Mouse (Mus musculus): ENCODE data around the gene Spsb2. TPM values are rescaled to one million over a fixed set of nuclear protein-coding genes. Genes with fewer than 3 reads are reported as not detected.
"Not testable (repeated sequence)": the region's sequence is repeated elsewhere in the genome, so short reads cannot be mapped to it uniquely, and the experiment has no call there.

The Spsb2 gene
- polyA plus RNA-seq, 1 experiment from 2014 or later: 6.6 TPM

GRCm38 (mm10) chr6:124789519-124789918 is 18.9 kb upstream of the Spsb2 start:
- 81% methylated on average over 4 of the region's 4 CpGs for WGBS (ENCODE audit: insufficient replicate concordance)
- H3K4me1 ChIP-seq (ENCODE audit: control insufficient read depth, insufficient read depth, low read length): no peaks in the 10 kb centered on the region
- H3K36me3 ChIP-seq (ENCODE audit: control insufficient read depth, insufficient read depth, low read length): no peaks in the 10 kb centered on the region
- H3K9me3 ChIP-seq (replicated peaks; ENCODE audit: control insufficient read depth, low read length): no peaks in the 10 kb centered on the region
- no peak overlapping the region for H3K27ac ChIP-seq (ENCODE audit: low read depth, low read length)
- no peaks in the 10 kb centered on the region for H3K27me3 ChIP-seq (ENCODE audit: control insufficient read depth, insufficient read depth, low read length)
- no peak for ATAC-seq (replicated peaks; ENCODE audit: insufficient number of reproducible peaks, low FRiP score, low TSS enrichment)
- no peak overlapping the region for H3K4me2 ChIP-seq
- no peak overlapping the region for H3K9ac ChIP-seq (ENCODE audit: low read depth, low read length)
- H3K4me3 ChIP-seq (ENCODE audit: low read depth, low read length): no peak overlapping the region

GRCm38 (mm10) chr6:124790121-124790520 is 18.3 kb upstream of the Spsb2 start:
- no peak for ATAC-seq (replicated peaks; ENCODE audit: insufficient number of reproducible peaks, low FRiP score, low TSS enrichment)
- no peaks in the 10 kb centered on the region for H3K4me1 ChIP-seq (ENCODE audit: control insufficient read depth, insufficient read depth, low read length)
- 60% methylated on average over 4 of the region's 4 CpGs for WGBS (ENCODE audit: insufficient replicate concordance)
- no peaks in the 10 kb centered on the region for H3K9me3 ChIP-seq (replicated peaks; ENCODE audit: control insufficient read depth, low read length)
- no peaks in the 10 kb centered on the region for H3K36me3 ChIP-seq (ENCODE audit: control insufficient read depth, insufficient read depth, low read length)
- H3K27ac ChIP-seq (ENCODE audit: low read depth, low read length): no peak overlapping the region
- no peak overlapping the region for H3K4me2 ChIP-seq
- no peak overlapping the region for H3K9ac ChIP-seq (ENCODE audit: low read depth, low read length)
- H3K27me3 ChIP-seq (ENCODE audit: control insufficient read depth, insufficient read depth, low read length): no peaks in the 10 kb centered on the region
- H3K4me3 ChIP-seq (ENCODE audit: low read depth, low read length): no peak overlapping the region

- Histone ChIP-seq H3K4me2 (no peak overlapping the region), H3K9me3 (replicated peaks; ENCODE audit: control insufficient read depth, low read length) (no peaks in the 10 kb centered on the region), H3K4me1 (ENCODE audit: control insufficient read depth, insufficient read depth, low read length) (no peaks in the 10 kb centered on the region), H3K36me3 (ENCODE audit: control insufficient read depth, insufficient read depth, low read length) (no peaks in the 10 kb centered on the region), H3K27ac (ENCODE audit: low read depth, low read length) (no peak overlapping the region), H3K27me3 (ENCODE audit: control insufficient read depth, insufficient read depth, low read length) (no peaks in the 10 kb centered on the region), H3K4me3 (ENCODE audit: low read depth, low read length) (no peak overlapping the region), H3K9ac (ENCODE audit: low read depth, low read length) (no peak overlapping the region)
- no peak for ATAC-seq (replicated peaks; ENCODE audit: insufficient number of reproducible peaks, low FRiP score, low TSS enrichment)
- 91% methylated on average over 3 of the region's 3 CpGs for WGBS (ENCODE audit: insufficient replicate concordance)
Measured at GRCm38 (mm10) chr6:124791911-124792310, 16.6 kb upstream of the Spsb2 start.

GRCm38 (mm10) chr6:124795781-124796180 is 12.7 kb upstream of the Spsb2 start:
- 86% methylated on average over 4 of the region's 4 CpGs for WGBS (ENCODE audit: insufficient replicate concordance)
- Histone ChIP-seq H3K4me3 (ENCODE audit: low read depth, low read length) (no peak overlapping the region), H3K27me3 (ENCODE audit: control insufficient read depth, insufficient read depth, low read length) (no peaks in the 10 kb centered on the region), H3K36me3 (ENCODE audit: control insufficient read depth, insufficient read depth, low read length) (no peaks in the 10 kb centered on the region), H3K9ac (ENCODE audit: low read depth, low read length) (no peak overlapping the region), H3K9me3 (replicated peaks; ENCODE audit: control insufficient read depth, low read length) (no peaks in the 10 kb centered on the region), H3K4me2 (no peak overlapping the region), H3K4me1 (ENCODE audit: control insufficient read depth, insufficient read depth, low read length) (no peaks in the 10 kb centered on the region), H3K27ac (ENCODE audit: low read depth, low read length) (no peak overlapping the region)
- ATAC-seq (replicated peaks; ENCODE audit: insufficient number of reproducible peaks, low FRiP score, low TSS enrichment): no peak

GRCm38 (mm10) chr6:124796200-124796599 is 12.3 kb upstream of the Spsb2 start:
- Histone ChIP-seq H3K4me2 (no peak overlapping the region), H3K4me1 (ENCODE audit: control insufficient read depth, insufficient read depth, low read length) (no peaks in the 10 kb centered on the region), H3K4me3 (ENCODE audit: low read depth, low read length) (no peak overlapping the region), H3K27me3 (ENCODE audit: control insufficient read depth, insufficient read depth, low read length) (no peaks in the 10 kb centered on the region), H3K9me3 (replicated peaks; ENCODE audit: control insufficient read depth, low read length) (no peaks in the 10 kb centered on the region), H3K27ac (ENCODE audit: low read depth, low read length) (no peak overlapping the region), H3K9ac (ENCODE audit: low read depth, low read length) (no peak overlapping the region), H3K36me3 (ENCODE audit: control insufficient read depth, insufficient read depth, low read length) (no peaks in the 10 kb centered on the region)
- WGBS (ENCODE audit: insufficient replicate concordance): 80% methylated on average over 2 of the region's 2 CpGs
- ATAC-seq (replicated peaks; ENCODE audit: insufficient number of reproducible peaks, low FRiP score, low TSS enrichment): no peak

GRCm38 (mm10) chr6:124802400-124802799 is 6.1 kb upstream of the Spsb2 start:
- not testable (repeated sequence) for H3K9me3 ChIP-seq (replicated peaks; ENCODE audit: control insufficient read depth, low read length); H3K36me3 ChIP-seq (ENCODE audit: control insufficient read depth, insufficient read depth, low read length); ATAC-seq (replicated peaks; ENCODE audit: insufficient number of reproducible peaks, low FRiP score, low TSS enrichment); H3K9ac ChIP-seq (ENCODE audit: low read depth, low read length); H3K27me3 ChIP-seq (ENCODE audit: control insufficient read depth, insufficient read depth, low read length)
- H3K27ac ChIP-seq (ENCODE audit: low read depth, low read length): 0 out of 2 replicates have a peak overlapping the region, but pooled peaks have one; percentile 29
- peak overlapping the region; percentile 23; the same call in 1 of the 2 replicates for H3K4me3 ChIP-seq (ENCODE audit: low read depth, low read length)
- WGBS (ENCODE audit: insufficient replicate concordance): 12% methylated on average over 5 of the region's 9 CpGs
- H3K4me1 ChIP-seq (ENCODE audit: control insufficient read depth, insufficient read depth, low read length): peaks cover 14% of the 10 kb centered on the region; the same call in 1 of the 2 replicates
- H3K4me2 ChIP-seq: peak overlapping the region; percentile 54

- H3K36me3 ChIP-seq (ENCODE audit: control insufficient read depth, insufficient read depth, low read length): no peaks in the 10 kb centered on the region
- 68% methylated on average over 3 of the region's 3 CpGs for WGBS (ENCODE audit: insufficient replicate concordance)
- H3K27me3 ChIP-seq (ENCODE audit: control insufficient read depth, insufficient read depth, low read length): no peaks in the 10 kb centered on the region
- H3K4me2 ChIP-seq: no peak overlapping the region
- H3K4me3 ChIP-seq (ENCODE audit: low read depth, low read length): no peak overlapping the region
- H3K9ac ChIP-seq (ENCODE audit: low read depth, low read length): no peak overlapping the region
- H3K9me3 ChIP-seq (replicated peaks; ENCODE audit: control insufficient read depth, low read length): no peaks in the 10 kb centered on the region
- no peak for ATAC-seq (replicated peaks; ENCODE audit: insufficient number of reproducible peaks, low FRiP score, low TSS enrichment)
- H3K27ac ChIP-seq (ENCODE audit: low read depth, low read length): no peak overlapping the region
- H3K4me1 ChIP-seq (ENCODE audit: control insufficient read depth, insufficient read depth, low read length): peaks cover 16% of the 10 kb centered on the region
Measured at GRCm38 (mm10) chr6:124803061-124803460, 5.4 kb upstream of the Spsb2 start.

- not testable (repeated sequence) for H3K36me3 ChIP-seq (ENCODE audit: control insufficient read depth, insufficient read depth, low read length); ATAC-seq (replicated peaks; ENCODE audit: insufficient number of reproducible peaks, low FRiP score, low TSS enrichment); H3K9ac ChIP-seq (ENCODE audit: low read depth, low read length); H3K9me3 ChIP-seq (replicated peaks; ENCODE audit: control insufficient read depth, low read length); H3K27me3 ChIP-seq (ENCODE audit: control insufficient read depth, insufficient read depth, low read length); H3K4me2 ChIP-seq; H3K4me3 ChIP-seq (ENCODE audit: low read depth, low read length); H3K27ac ChIP-seq (ENCODE audit: low read depth, low read length)
- H3K4me1 ChIP-seq (ENCODE audit: control insufficient read depth, insufficient read depth, low read length): peaks cover 20% of the 10 kb centered on the region
- WGBS (ENCODE audit: insufficient replicate concordance): 93% methylated on average over 4 of the region's 4 CpGs
Measured at GRCm38 (mm10) chr6:124803691-124804090, 4.8 kb upstream of the Spsb2 start.

GRCm38 (mm10) chr6:124804341-124804740 is 4.1 kb upstream of the Spsb2 start:
- 81% methylated on average over 3 of the region's 3 CpGs for WGBS (ENCODE audit: insufficient replicate concordance)
- no peaks in the 10 kb centered on the region for H3K36me3 ChIP-seq (ENCODE audit: control insufficient read depth, insufficient read depth, low read length)
- H3K4me1 ChIP-seq (ENCODE audit: control insufficient read depth, insufficient read depth, low read length): peaks cover 20% of the 10 kb centered on the region
- H3K9me3 ChIP-seq (replicated peaks; ENCODE audit: control insufficient read depth, low read length): no peaks in the 10 kb centered on the region
- no peak for ATAC-seq (replicated peaks; ENCODE audit: insufficient number of reproducible peaks, low FRiP score, low TSS enrichment)
- H3K9ac ChIP-seq (ENCODE audit: low read depth, low read length): no peak overlapping the region
- no peak overlapping the region for H3K4me3 ChIP-seq (ENCODE audit: low read depth, low read length)
- no peak overlapping the region for H3K4me2 ChIP-seq
- H3K27me3 ChIP-seq (ENCODE audit: control insufficient read depth, insufficient read depth, low read length): no peaks in the 10 kb centered on the region
- H3K27ac ChIP-seq (ENCODE audit: low read depth, low read length): no peak overlapping the region
